Mouse (Mus musculus) skeletal muscle tissue, adult 2 months (tissue): Measurements from ENCODE around the gene Efhd2.

Source experiments
- DNase-seq: peaks from one replicate; pipeline ENCODE4 v3.0.0-alpha.2; 2012; ENCODE audit warnings: low read depth, low spot score

Efhd2 gene

DNA sequence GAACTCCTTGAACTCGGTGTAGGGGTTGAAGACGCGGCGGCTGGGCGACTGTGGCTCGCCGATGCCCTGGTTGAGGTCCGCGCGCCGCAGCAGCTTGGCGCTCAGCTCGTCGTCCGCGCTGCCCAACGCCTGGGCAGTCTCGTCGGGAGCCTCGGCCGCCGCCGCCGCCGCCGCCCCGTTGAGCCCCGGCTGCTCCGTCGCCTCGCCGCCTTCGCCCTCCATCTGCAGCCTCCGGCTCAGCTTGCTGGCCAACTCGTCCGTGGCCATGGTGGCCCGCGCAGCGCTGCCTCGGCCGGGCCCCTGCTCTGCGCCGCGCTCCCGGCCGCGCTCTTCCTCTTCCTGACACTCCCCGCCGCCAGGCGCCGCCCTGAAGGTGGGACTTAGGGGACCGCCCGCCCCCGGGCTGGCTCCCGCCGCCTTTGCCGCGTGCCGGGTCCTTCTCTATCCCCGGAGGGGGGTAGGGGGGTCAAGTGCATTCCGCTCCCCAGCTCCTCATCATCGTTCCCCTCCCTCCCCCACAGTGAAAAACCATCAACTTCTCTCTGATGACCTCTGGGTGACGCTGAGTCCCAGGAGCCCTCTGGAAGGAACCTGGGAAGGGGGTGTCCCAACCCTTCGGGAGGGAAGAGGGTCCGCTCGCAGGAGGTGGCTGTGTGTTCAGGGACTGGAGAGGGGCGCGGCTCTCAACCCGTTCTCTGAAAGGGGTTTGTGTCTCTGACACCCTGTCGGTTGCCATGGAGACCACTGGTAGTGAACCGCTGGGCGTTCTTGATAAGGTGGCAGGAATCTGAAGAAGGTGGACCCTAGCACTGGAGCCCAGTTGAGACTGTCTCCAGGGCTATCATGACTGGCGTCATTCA lies at the start of gene Efhd2:
Gene Efhd2 (minus strand): TSS at position 320 of the 860 bp plus-strand sequence.
- no peak for DNase-seq

- no peak for DNase-seq
These were observed 49.2 kb upstream of the Efhd2 start for GRCm38 (mm10) chr4:141923961-141924360.

DNA sequence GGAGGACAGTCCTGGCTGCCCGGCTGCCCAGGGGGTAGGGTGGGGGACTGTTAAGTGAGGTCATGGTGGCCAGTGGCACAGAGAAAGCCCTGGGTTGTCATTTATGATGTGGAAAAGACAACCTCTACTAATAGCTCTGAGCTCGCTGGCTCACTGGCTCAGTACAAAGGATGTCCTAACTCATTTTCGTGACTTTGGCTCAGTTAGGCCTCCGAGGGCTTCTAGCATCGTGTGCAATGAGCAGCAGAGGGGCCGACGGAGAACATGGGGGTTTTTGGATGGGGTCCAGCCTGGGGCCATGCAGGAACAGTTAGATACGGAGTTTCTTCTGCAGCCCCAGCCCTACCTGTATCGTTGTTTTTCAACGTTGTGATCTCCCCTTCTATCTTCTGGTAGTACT lies 45.7 kb upstream of the Efhd2 start:
- no peak for DNase-seq

GRCm38 (mm10) chr4:141917735-141918419 lies 43.2 kb upstream of the Efhd2 start:
- no peak for DNase-seq

GRCm38 (mm10) chr4:141914040-141914439 lies 39.3 kb upstream of the Efhd2 start:
- DNase-seq, result no peak

DNA sequence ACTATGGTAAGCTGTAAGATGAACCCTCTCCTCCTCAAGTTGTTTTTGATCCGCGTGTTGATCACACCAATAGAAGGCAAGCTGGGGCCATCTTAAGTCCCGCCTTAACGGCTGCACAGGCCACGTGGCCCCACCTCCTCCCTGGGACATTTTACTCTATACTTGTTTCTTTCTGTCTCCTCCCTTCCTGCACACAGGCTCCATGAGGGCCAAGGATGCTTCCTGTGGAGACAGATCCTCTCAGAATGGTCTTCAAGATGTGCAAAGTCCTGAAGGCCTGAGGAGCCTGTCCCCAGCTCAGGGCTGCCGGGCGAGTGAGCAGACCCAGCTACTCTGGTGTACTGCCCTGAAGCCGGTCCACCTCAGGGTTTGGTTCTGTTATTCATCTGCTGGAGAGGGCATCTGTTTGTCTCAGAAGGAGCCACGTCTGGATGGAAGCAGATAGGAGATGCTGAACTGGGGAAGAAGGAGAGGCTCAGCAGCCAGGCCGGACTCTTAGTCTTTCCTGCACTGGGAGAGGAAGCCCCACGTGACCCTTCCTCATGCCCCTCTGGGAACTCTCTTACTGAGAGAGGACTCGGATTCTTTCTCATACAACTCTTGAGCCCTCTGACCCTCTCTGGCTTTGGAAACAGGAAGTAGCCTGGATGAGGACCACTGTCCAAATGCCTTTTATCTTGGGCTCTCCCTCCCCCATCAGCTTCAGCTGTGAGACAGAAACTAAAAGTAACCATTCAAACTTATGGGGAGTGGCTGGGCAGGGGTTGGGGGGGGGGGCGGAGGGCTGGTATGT lies 38.7 kb upstream of the Efhd2 start:
- DNase-seq, result peak; percentile 21

DNA sequence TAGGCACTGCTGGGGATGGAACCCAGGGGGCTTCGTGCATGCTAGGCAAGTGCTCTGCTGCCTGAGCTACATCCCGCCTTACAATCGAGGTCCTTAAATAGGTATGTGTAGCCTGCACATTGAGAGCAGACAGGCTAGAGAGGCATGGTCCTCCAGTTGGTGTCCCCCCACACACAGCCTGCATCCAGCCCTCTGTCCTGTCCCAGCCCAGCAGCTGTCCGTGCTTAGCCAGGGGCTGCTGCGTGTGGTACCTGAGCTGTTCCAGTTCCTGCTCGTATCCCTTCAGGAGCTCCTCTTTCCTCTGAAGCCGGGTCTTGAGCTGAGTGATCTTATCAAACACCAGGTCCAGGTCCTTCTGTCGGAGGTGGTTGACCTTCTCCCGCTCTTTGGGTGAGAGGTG lies 30.0 kb upstream of the Efhd2 start:
- DNase-seq, result no peak

DNA sequence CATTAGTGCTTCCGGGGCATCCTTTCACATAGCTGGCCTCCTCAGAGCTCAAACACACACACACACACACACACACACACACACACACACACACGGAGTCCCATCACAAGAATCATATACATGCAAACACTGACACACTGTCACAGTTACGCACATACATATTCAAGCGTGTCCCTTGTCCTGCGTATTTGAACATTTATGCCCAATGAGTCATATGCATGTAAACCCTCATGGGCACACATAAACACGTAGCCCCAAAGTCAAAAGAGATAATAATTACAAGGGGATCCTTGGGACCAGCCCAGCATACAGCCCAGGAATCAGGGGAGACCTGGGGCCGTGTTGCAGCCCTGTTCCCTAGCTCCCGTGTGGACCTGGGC lies 27.7 kb upstream of the Efhd2 start:
- DNase-seq, result no peak

GRCm38 (mm10) chr4:141901711-141902478 lies 27.2 kb upstream of the Efhd2 start:
- DNase-seq, result no peak

- DNase-seq, result no peak
These were observed 25.7 kb upstream of the Efhd2 start for GRCm38 (mm10) chr4:141900421-141900820.

DNA sequence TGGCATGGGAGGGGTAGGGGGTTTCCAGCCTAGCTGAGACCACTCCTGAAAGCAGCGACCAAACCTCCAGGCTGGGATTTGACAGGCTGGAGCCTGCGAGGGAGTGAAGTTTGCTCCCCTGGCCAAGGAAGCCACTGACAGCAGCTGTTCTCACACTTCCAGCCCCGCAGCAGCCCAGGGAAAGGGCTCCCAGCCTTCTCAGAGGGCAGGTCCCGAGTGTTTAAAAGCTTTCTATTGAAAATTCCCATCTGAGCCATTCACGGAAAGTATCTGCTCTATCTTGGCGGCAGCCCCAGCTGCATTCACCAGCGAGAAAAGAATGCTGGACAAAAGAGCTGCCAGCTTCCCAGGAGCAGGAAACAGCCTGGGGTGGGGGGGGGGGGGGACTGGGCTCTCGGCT lies 25.2 kb upstream of the Efhd2 start:
- DNase-seq, result no peak

GRCm38 (mm10) chr4:141898905-141899304 lies 24.2 kb upstream of the Efhd2 start:
- DNase-seq, result no peak

DNA sequence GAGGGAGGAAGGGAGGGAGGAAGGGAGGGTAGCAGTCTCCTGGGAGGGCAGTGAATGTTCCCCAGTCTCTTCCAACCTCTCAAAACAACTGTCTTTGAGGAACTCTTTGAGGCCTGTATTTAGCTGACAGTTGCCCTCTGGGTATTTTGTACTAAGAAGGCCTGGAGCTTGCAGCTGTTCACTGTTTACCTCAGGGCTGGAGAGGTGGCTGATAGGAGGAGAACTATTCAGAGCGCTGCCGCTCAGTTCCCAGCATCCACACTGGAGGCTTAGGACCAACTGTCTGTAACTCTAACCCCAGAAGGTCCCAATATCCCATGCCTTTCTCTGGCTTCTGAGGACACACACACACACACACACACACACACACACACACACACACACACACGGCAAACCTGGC lies 23.1 kb upstream of the Efhd2 start:
- no peak for DNase-seq

- no peak for DNase-seq
These were observed 22.5 kb upstream of the Efhd2 start for GRCm38 (mm10) chr4:141897225-141897624.

DNA sequence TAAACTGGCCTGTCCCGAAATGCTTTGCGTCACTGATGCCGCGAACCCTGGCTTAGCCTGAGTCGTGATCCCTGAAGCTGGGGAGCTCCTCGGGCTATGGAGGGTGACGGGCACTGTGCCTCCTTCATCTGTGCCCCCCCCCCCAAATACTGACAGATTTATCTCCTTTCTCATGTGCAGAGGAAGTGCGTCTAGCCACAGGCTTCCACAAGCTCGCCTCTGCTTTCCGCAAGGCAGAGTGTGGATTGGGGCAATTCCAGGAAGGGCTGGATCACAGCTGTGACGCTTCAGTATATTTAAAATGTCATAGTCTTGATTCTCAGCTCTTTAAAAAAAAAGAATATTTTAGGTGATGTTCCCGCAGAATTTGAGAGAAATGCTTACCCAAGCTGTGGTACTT lies 21.1 kb upstream of the Efhd2 start:
- DNase-seq, result no peak

DNA sequence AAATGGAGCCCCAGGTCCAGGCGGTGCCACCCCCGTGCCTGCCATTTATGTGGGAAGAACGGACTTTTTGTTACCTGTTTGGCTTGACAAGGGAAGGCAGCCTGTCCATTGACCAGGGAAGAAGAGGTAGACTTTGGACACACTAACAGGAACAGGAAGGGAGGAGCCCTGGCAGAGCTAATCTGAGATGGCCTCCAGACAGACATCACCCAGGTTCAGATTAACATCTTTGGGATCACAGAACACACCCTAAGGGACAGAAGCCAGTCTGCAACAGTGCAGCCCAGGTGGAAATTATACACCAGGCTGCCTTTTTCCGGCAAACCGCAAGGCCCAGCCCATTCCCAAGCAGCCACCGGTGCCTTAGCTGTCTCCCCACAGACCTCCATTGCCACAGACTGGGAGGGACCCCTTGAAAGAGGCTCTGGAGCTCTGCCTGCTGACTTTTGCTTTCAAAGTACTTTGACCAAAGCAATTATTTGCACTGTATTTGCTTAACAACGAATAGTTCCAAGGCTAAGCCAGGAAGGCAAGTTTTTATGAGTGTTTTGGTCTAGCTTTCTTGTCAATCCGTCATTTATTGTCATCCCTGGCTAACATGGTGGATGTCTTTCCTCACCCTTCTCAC lies 18.6 kb upstream of the Efhd2 start:
- DNase-seq, result no peak

DNA sequence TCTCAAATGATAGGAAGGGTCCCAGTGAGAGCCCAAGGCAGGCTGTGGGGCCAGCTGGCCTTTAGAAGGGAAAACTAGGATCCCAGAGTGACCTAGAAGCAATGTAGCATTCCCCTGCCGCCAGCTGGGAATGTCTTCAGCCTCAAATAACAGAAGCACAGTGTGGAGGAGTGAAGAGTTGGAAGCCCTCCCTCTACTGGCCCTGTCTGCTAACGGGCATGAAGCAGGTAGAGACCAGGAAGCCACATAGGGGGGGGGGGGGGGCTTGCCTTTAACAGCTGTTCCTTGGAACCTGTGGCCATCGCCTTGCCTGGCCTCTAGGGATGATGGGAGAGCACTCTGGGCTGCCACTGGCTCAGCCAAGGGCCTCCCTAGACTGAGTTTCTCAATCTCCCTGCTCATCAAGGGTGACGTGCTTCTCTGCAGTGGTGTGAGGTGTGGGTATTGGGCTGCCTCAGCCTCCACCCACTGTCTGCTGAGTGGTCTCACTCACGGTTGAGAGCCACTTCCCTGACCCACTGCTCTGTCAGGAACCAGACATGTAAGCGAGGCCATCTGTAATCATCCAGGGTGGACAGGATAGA lies 11.8 kb upstream of the Efhd2 start:
- DNase-seq, result no peak

GRCm38 (mm10) chr4:141885451-141885850 lies 10.7 kb upstream of the Efhd2 start:
- DNase-seq, result no peak

GRCm38 (mm10) chr4:141882858-141883257 lies 8.1 kb upstream of the Efhd2 start:
- no peak for DNase-seq

GRCm38 (mm10) chr4:141881950-141882349 lies 7.2 kb upstream of the Efhd2 start:
- no peak for DNase-seq
